Mouse (Mus musculus): ENCODE measurements around the gene Aoc3.
A peak's percentile ranks its signal among the peaks of the same experiment; 100 is the strongest.
"Not testable (repeated sequence)": the region's sequence is repeated elsewhere in the genome, so short reads cannot be mapped to it uniquely, and the experiment has no call there.

Aoc3 gene

DNA sequence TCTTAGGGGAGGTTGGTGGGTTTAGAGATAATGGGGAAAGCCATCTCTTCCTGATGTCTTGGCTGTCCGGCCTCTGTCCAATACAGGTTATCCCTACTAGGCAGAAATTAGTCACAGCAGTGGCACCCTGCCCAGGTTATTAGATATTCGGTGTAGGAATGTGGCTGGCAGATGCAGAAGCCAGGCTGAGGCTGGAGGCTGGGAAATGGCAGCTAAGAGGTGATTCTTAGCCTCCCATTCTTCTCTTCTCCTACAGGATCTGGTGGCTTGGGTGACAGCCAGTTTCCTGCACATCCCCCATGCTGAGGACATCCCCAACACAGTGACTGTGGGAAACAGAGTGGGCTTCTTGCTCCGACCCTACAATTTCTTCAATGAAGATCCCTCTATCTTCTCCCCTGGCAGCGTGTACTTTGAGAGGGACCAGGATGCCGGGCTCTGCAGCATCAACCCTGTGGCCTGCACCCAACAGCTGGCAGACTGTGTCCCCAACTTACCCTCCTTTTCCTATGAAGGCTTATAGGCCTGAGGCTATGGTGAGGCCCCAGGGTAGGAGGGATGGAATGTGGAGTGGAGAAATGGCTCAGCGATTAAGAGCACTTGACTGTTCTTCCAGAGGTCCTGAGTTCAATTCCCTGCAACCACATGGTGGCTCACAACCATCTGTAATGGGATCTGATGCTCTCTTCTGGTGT, 1.3 kb upstream of the Aoc3 start:
- DNase-seq, result no peak

DNA sequence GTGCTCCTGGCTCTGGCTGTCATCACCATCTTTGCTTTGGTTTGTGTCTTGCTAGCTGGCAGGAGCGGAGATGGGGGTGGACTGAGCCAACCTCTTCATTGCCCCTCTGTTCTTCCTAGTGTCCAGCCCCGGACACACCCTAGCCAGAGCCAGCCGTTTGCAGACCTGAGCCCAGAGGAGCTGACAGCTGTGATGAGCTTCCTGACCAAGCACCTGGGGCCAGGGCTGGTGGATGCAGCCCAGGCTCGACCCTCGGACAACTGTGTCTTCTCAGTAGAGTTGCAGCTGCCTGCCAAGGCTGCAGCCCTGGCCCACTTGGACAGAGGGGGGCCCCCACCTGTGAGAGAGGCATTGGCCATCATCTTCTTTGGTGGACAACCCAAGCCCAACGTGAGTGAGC, 556 bp downstream of the Aoc3 start:
- DNase-seq, result not testable (repeated sequence)

DNA sequence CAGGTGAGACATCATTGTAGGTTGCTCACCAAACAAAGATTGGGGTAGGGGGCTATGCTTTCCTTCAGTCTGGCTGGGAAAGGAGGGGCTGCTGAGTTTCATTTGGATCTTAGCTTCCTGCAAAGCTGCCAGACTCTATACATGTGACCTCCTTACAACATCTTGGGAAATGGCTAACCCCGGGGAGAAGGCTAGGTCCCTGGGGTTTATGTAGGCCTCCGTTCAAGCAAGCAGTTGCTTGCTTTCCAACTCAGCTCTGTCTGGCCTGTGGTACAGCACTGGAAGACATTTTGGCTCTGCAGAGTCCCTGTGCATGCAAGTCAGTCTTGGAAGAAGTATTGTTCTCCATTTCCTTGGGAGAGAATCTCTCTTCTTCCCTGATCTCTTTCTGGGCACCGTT, 2.1 kb downstream of the Aoc3 start:
- DNase-seq, result no peak

DNA sequence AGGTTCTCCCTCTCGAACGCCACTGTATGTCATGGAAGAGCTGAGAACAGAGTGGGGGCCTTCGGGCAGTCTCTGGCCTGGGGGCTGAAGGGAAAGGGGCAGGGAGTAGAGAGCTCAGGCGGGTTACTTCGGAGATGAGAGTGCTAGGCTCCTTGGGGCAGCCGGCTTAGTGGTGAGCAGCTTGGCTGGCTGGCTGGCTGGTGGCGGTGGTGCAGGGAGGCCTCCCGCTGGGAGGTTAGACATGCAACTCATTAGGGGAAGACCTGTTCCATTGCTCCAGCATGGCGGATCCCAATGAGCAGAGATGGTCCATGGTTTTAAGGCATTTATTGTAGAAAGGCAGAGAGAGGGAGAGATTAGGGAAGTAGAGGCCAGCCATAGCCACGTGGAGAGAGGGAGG, 3.6 kb downstream of the Aoc3 start:
- no peak for DNase-seq

DNA sequence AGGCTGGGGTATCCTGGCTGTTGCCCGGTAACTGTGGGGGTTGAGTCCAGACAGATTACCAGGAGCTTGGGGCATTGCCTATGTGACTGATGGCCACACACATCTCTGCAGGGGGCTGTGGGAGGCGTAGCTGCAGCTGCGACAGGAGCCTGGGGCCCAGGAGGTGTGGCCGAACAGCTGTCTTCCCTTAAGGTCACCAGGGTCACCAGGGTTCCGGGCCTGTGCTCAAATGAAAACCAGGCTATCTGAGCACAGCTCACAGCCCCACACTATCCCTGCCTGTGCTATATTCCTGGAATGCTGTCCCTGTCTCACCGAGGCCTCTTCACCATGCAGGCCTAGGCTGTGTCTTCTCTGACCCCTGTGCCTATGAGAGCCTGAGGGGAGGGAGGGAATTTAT, 4.1 kb downstream of the Aoc3 start:
- DNase-seq, result no peak

DNA sequence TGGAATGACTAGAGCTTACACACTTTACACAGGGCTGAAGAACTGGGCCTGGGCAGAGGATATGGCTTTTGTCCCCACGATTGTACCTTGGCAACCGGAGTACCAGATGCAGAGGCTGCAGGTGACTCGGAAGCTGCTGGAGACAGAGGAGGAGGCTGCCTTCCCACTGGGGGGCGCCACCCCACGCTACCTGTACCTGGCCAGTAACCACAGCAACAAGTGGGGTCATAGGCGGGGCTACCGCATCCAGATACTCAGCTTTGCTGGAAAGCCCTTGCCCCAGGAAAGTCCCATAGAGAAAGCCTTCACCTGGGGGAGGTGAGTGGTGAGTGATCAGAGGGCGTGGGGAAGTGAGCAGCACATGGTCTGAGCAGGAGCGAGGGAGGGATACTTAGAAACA, 5.3 kb downstream of the Aoc3 start:
- DNase-seq, result no peak

DNA sequence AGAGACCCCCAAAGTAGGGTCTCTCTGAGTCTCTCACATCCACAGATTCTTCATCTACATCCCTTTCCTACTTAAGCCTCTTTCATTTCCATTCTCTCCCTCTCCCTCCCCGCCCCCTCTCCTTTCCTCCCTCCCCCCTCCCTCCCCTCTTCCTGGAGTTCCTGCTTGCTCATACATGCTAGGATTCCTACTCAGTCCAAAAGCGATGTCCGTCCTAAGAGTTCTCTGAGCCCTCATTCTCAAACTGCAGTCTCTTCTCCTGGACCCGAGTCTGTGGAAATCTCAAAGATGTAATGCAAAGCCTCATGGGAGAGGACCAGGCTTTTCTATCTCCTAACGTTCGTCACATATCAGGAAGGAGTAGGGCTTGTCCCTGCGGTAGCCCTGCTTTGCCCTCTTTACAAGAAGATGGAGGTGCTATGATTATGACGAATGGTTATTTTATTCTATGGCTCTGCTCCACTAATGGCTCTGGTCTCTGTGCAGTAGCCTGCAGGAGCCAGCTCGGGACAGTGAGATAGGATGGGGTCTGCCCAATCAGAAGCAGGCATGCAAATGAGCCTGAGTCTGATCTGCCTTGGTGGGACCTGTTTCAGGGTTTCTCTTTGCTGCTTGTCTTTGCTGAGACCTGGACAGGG, 7.8 kb downstream of the Aoc3 start:
- DNase-seq, result peak; percentile 25 to 29

DNA sequence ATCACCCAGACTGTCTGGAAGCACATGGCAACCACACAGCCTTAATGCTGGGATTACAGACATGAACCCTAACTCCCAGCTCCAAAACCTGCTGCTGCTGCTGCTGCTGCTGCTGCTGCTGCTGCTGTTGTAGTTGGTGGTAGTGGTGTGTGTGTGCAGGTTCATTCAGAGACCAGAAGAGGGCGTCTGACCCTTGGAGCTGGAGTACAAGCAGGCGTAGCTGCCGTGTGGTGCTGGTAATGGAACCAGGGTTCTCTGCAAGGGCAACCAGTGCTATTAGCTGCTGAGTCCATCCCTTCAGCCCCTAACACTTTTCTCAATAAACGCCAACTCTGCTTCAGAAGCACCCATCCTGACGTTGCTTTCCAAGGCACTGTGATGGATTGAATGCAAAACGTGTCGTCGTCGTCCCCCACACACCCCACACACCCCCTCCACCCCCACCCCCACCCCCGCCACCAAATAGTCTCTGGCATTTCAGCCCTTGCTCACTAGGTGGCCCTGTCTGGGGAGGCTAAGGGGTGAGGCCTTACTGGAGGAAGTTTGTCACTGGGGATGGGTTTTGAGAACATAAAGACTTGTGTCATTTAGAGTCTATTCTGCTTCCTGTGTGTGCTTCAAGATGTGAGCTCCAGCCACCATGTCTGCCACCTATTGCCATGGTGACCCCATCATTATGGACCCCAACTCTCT, 16.8 kb downstream of the Aoc3 start:
- no peak for DNase-seq

DNA sequence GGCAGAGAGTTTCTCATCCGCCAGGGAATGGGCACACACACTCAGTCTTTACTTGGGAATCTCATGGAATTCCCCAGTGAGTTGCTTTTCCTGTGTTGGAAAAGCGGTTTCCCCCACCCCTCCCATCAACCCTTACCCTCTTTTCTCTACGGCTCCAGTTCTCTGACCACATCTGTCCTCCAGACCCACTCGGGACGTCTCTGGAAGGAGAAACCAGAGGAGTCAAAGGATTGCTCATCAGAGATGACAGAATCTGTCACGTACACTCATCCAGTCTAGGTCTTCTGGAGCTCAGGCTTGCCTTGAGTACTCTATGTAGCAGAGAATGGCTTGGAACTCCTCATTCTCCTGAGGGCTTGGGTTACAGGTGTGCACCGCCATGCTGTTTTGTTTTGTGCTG, 18.4 kb downstream of the Aoc3 start:
- no peak for DNase-seq

DNA sequence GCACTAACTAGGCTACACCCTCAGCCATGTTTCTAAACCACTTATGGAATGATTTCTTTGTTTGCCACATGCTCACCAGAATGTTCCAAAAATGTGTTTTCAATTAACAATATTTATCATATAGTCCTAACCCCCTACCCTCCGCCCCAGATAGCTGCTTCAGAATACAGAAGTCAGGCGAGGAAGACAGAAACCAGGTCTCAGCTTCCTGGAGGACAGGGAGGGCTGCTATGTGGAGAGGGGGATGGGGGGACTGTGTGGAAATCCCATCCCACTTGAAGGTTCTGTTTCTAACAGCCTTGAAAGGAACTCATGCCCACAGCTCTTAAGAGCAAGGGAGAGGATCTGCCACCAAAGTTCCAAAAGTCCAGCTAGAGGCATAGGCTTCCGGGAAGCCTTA, 18.8 kb downstream of the Aoc3 start:
- no peak for DNase-seq

DNA sequence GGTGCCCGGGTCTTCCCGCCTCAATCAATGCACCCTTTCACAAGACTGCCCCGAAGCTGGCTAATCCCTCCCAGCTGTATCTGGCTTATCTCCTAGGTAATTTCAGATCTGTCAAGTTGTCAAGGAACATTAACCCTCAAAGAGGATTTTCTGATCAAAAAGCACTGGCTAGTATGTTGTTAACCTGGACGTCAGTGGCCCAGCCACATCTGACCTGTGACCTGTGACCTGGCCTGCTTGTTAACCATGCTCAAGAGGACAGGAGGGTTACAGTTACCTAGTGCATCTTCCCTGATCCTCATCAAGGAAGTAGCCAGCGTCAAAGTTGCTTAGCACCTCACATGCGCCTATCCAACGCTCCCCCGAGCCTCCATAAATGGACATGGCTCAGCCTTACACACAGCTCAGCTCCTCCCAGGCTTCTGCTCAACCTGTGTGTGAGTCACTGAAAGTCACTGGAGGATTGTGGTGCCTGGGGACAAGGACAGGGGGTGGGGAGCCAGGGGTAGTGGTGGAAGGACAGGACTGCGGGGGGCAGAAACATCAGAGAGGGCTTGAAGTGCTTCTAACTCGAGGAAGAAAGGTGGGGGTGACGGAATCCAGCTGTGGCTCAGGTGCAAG, 20.8 kb downstream of the Aoc3 start:
- DNase-seq, result no peak

DNA sequence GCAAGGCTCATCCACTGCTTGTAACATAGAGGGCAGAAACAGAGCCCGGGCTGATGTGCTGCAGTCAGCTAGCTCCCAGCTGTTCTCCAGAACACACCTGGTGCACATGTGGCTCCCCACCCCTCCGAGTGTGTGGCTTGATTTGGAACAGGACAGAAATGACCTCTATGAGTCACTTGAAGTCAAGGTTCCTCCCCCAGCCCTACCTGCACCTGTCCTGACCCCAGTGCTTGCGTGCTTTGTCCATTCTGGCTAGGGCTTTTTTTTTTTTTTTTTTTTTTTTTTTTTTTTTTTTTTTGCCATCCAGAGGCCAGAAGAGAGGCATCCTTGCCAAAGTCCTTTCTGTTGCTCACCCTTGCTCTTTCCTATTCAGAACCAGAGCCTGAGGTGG, 21.3 kb downstream of the Aoc3 start:
- no peak for DNase-seq

DNA sequence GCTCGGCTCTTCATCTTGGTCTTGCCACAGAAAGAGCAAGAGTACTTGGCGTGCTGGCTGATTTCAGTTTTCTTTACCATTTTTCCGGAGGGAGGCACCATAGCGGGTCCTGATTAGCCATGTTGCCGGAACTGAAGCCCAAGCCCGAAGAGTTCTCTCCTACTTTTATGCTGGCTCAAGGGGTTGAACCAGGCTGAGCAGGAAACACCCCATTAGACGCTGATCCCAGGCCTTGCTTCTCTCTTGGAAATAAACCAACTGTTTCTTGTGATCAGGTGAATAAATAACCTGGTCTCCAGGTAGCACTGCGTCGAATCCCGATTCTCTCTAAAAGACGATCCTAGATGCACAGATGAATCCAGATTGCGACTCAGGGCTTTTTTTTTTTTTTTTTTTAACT, 23.0 kb downstream of the Aoc3 start:
- DNase-seq, result no peak

DNA sequence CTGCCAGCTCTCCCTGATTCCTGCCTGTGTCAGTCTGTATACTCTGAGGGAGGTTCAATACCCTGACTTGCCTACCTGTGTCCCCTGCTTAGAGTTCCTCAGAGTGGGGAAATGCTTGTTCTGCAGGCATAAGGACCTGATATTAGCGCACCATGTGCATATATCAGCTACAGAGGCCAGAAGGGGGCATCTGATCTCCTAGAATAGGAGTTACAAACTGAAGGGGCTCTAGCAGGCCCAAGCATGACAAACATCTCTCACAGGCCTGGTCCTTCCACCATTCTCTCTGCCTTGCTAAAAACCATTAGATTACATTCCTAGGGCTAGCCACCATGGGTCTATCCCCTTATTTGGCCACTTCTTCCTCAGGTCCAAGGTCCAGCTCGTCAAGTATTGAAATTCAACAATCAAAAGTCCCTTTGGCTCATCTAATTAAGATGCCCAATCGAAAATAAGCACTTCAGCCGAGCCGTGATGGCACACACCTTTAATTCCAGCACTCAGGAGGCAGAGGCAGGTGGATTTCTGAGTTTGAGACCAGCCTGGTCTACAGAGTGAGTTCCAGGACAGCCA, 24.1 kb downstream of the Aoc3 start:
- DNase-seq, result no peak

DNA sequence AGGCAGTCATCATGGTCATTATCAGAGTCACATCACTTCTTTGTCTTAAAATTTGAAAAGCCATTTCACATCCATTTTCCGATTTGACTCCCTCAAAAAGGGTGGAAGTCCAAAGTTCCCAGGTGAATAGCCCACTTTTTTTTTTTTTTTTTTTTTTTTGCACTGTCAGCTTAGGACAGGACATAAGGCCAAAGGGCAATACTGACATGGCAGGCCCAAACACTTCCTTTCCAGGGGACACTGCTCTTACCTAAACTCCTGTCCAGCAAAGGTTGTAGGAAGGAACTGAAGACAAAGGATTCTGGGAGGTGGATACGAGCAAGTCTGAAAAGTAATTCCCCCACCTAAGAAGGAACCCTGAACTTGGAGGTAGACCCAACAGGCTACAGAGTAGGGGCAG, 25.5 kb downstream of the Aoc3 start:
- no peak for DNase-seq

DNA sequence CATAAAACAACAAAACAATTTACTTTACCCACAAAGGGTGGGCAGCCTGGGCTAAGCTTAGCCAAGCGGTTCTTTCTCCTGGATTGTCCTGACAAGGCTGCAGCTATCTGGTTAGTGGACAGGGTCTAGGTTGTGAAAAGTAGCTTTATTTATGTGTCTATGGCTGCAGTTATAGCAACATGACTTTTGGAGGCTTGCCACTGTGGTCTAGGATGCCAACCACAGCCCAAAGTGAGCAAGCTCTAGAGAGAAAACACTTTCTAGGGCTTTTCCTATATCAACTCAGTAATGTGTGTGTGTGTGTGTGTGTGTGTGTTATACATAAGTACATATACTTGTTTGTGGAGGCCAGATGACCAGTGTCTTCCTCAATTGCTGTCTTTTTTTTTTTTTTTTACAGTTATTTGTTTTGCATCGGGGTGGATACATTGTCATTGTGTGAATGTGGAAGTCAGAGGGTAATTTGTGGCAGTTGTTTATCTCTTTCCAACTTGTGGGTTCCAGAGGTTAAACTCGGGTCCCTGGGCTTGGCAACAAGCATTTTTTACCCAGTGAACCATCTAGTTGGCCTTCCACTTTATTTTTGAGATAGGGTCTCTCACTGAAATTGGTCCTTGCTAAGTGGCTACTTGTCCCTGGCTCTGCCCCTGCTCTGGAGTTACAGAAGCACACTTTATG, 27.2 kb downstream of the Aoc3 start:
- no peak for DNase-seq

DNA sequence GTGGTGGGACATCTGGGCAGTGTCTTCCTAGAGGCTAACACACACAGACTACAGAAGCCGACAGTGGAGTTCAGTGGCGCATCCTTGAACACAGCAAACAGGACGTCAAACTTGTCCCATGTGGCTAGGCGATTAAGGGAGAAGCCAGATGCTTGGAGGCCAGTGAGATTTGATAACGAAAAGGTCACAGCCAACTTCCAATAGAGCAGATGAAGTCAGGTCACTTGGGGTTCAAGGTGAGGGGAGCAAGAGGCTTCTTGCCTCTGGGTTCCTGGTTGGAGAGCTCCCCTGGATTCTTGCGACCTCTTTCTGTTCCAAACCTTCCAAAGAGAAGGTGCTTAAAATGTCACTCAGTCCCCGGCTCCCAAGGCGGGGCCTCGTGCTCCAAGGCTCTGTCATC, 29.4 kb downstream of the Aoc3 start:
- DNase-seq, result no peak

DNA sequence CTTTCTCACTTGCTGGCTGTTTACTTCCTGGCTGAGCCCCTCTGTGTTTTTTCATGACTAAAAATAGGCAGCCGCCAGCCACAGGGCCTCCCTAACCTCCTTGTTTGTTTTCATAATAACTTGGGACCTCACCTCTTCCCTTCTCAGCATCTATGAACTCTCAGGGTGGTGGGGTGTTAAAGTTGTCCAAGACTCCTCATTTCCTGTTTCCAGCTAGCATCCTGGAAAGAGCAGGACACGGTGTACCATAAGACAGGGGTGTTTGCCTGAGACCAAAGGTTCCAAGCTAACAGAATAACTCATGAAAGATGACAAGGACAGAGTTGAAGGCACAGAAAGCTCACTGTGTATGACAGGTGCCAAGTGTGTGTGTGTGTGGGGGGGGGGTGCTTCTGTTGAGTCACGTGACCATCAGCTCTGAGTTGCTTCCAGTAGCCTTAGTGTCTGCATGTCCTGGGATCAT, 30.3 kb downstream of the Aoc3 start:
- no peak for DNase-seq

DNA sequence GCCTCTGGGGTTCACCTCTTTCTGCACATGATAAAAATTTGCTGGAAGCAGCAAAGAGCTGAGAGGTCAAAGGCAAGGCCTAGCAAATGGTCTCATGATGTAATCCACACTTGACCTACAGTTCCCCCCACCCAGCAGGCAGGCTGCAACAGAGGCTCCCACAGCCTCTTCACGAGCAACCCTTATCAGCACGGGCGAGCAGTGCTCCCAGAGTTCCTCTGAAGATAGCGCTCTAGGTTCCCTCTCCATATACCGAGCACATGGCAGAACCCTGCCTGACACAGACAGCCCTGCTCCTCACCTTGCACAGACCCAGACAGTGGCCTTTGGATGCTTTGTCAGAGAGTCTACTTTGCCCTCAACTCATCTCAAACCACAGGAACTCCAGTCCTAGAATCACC, 34.1 kb downstream of the Aoc3 start:
- no peak for DNase-seq

DNA sequence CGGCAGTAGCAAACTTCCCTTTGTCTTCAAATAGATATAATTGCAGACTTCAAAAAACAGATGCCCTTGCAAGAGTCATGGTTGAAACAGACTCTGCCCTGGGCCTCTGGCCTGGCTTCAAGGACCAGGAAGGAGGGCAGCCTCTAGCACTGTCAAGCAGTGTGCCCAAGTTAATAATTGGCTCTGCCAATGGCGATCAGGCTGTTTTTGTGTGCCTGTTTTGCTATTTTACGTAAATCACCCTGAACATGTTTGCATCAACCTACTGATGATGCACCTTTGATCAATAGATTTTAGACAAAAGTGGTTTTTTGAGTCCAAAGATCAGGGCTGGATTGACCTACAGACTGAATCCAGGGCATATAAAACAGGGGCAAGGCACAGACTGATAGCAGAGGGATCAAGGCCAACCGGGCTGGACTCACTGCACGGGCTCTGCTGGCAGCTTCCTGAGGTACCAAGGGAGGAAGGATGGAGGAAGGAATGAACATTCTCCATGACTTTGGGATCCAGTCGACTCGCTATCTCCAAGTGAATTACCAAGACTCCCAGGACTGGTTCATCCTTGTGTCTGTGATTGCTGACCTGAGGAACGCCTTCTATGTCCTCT, 37.0 kb downstream of the Aoc3 start, which contains the start of gene G6pc:
G6pc (plus strand) TSS at position 236 of the 610 bp plus-strand sequence.
- DNase-seq, result no peak

DNA sequence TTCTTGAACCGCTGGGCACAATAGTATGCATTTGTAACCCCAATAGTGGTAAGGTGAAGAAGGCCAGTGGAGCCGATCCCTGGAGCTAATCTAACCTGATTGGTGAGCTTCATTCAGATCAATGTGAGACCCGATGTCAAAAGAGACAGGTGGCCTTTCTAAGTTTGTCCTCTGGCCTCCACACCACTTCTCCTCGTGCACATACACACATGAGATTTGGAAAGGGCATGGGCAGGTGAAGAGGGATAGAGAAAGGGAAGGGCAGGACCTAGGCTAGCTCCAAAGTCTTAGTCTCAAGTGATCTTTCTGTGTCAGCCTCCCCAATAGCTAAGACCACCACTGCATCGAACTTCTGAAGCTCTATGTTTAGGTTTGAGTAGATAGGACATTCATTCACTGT, 39.7 kb downstream of the Aoc3 start:
- DNase-seq, result no peak

DNA sequence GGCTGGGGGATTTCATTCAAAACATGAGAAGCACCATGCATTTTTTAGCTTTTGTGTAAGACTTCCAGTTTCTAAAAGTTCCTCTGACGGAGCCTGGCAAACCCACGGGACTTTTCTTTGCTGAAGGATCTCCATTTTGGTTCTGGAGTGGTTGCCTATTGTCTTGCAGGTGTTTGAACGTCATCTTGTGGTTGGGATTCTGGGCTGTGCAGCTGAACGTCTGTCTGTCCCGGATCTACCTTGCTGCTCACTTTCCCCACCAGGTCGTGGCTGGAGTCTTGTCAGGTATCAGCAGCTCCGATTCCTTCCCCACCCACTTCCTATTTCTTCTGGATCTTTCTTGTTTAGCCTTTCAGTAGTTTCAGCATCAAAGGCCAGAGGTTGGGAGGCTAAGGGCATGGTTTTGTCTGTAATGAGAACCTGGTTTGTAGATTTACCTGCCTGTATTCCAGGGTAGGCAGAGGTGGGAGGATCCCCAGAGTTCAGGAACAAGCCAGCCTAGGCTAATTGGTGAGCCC, 44.1 kb downstream of the Aoc3 start:
- no peak for DNase-seq
